Mouse (Mus musculus): ENCODE measurements at regions not wholly inside any gene's neighbourhood (a gene's known extent, or its start where the extent isn't known, plus 50 kb on each side); places are given as distances from the start of the nearest gene placed in this dataset.

DNA sequence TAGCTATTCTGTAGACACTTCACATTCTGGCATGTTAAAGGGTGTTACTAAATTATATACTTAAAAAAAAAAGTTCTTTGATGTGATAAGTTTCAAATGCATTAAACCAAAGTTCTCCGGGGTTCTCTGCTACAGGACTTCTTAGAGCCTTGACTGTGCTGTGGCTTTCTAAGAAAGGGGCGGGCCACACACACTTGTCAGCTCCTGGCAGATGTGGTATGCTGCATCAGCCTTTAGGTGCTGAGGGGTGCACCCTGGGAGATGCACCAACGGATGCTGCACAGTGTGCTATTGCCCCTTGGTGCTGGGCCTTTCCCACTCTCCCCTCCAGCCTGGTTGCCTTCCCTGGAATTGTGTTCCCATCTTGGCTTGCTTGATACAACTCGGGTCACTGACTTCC, 125.0 kb downstream of the Bcl2l11 start:
- no peak overlapping the region for H3K27ac ChIP-seq (ENCODE audit: low read depth, low read length)
- H3K36me3 ChIP-seq (ENCODE audit: control insufficient read depth, insufficient read depth, low read length), result no peaks in the 10 kb centered on the region
- no peak overlapping the region for H3K9ac ChIP-seq (ENCODE audit: low read length)
- H3K4me1 ChIP-seq (ENCODE audit: control insufficient read depth, insufficient read depth, low read length), result no peaks in the 10 kb centered on the region
- no peak overlapping the region for H3K4me2 ChIP-seq
- WGBS, result 84% methylated on average over 4 of the region's 4 CpGs
- H3K27me3 ChIP-seq (ENCODE audit: control insufficient read depth, insufficient read depth, low read length), result no peaks in the 10 kb centered on the region
- no peak overlapping the region for H3K4me3 ChIP-seq (ENCODE audit: low read depth, low read length)
- ATAC-seq (ENCODE audit: low FRiP score), result no peak
- no peaks in the 10 kb centered on the region for H3K9me3 ChIP-seq (ENCODE audit: control insufficient read depth, low read length)
- DNase-seq (ENCODE audit: low spot score, missing footprints), result no peak

DNA sequence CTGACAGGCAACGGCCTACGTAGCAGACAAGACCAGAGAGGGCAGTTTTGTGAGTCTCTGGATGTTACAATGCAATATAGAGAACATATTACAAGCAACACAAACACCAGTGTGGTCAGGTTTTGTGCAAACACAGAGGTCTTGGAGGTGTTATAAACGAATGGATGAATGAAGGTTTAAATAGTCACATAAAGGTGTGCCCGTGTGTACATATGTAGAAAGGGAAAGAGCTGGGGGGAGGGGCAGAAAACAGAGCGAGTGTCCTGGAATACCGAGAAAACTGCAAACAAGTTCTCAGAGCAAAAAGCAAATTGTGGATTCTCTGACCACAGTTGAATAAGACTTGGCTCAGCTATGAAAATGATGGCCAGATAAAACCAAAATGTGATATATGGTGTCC, 130.8 kb downstream of the Bcl2l11 start:
- no peaks in the 10 kb centered on the region for H3K9me3 ChIP-seq (ENCODE audit: control insufficient read depth, low read length)
- no peaks in the 10 kb centered on the region for H3K4me1 ChIP-seq (ENCODE audit: control insufficient read depth, insufficient read depth, low read length)
- no peak for DNase-seq (ENCODE audit: low spot score, missing footprints)
- no peak overlapping the region for H3K4me3 ChIP-seq (ENCODE audit: low read depth, low read length)
- no peak overlapping the region for H3K27ac ChIP-seq (ENCODE audit: low read depth, low read length)
- no peak for ATAC-seq (ENCODE audit: low FRiP score)
- no peak overlapping the region for H3K4me2 ChIP-seq
- no peak overlapping the region for H3K9ac ChIP-seq (ENCODE audit: low read length)
- WGBS, result 73% methylated on average over 6 of the region's 6 CpGs
- H3K27me3 ChIP-seq (ENCODE audit: control insufficient read depth, insufficient read depth, low read length), result no peaks in the 10 kb centered on the region
- H3K36me3 ChIP-seq (ENCODE audit: control insufficient read depth, insufficient read depth, low read length), result no peaks in the 10 kb centered on the region

DNA sequence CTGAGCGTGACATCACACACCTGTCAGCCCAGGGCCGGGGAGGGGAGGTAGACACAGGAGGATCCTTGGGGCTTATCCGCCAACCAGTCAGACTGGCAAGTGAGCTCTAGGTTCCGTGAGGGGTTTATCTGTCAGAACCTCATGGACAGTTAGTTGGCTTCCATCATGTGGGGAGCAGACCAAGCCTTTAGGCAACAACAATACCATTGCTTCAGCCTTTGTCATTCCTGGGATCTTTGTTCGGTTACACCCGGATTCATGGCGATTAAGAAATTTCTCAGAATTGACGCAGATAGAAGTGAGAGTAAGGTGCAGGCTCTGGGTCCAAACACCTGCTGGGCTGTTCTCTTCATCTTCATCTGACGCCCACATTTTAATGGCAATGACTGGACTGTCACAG, 131.4 kb downstream of the Bcl2l11 start:
- no peak overlapping the region for H3K4me2 ChIP-seq
- H3K4me3 ChIP-seq (ENCODE audit: low read depth, low read length), result no peak overlapping the region
- ATAC-seq (ENCODE audit: low FRiP score) (no peak), DNase-seq (ENCODE audit: low spot score, missing footprints) (no peak)
- H3K27ac ChIP-seq (ENCODE audit: low read depth, low read length), result no peak overlapping the region
- no peaks in the 10 kb centered on the region for H3K36me3 ChIP-seq (ENCODE audit: control insufficient read depth, insufficient read depth, low read length)
- no peak overlapping the region for H3K9ac ChIP-seq (ENCODE audit: low read length)
- no peaks in the 10 kb centered on the region for H3K27me3 ChIP-seq (ENCODE audit: control insufficient read depth, insufficient read depth, low read length)
- no peaks in the 10 kb centered on the region for H3K4me1 ChIP-seq (ENCODE audit: control insufficient read depth, insufficient read depth, low read length)
- WGBS, result 88% methylated on average over 9 of the region's 9 CpGs
- H3K9me3 ChIP-seq (ENCODE audit: control insufficient read depth, low read length), result no peaks in the 10 kb centered on the region

DNA sequence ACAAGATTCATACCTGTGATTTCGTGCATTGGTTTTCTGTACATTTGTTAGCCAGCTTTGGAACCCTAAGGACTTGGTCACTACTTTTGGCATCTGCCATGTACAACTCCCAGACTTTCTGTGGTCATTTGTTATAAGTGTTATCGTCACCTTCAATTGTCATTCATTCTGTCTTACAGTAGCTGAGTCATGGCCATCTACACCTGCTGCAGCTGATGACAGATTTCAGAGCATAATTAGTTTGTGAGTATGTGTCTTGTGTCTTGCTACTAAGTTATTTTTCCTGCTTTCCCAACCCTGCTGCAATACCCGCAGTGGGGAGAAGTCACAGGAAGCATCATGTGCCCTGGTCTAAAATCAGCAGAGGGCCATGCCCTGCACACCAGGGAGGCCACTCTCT, 138.0 kb downstream of the Bcl2l11 start:
- no peak overlapping the region for H3K4me3 ChIP-seq (ENCODE audit: low read depth, low read length)
- H3K4me1 ChIP-seq (ENCODE audit: control insufficient read depth, insufficient read depth, low read length), result no peaks in the 10 kb centered on the region
- ATAC-seq (ENCODE audit: low FRiP score), result no peak
- H3K27ac ChIP-seq (ENCODE audit: low read depth, low read length), result no peak overlapping the region
- H3K9me3 ChIP-seq (ENCODE audit: control insufficient read depth, low read length), result no peaks in the 10 kb centered on the region
- WGBS, result 79% methylated on average over 3 of the region's 3 CpGs
- H3K27me3 ChIP-seq (ENCODE audit: control insufficient read depth, insufficient read depth, low read length), result no peaks in the 10 kb centered on the region
- no peaks in the 10 kb centered on the region for H3K36me3 ChIP-seq (ENCODE audit: control insufficient read depth, insufficient read depth, low read length)
- H3K9ac ChIP-seq (ENCODE audit: low read length), result no peak overlapping the region
- no peak overlapping the region for H3K4me2 ChIP-seq
- peak; percentile 77 for DNase-seq (ENCODE audit: low spot score, missing footprints)

DNA sequence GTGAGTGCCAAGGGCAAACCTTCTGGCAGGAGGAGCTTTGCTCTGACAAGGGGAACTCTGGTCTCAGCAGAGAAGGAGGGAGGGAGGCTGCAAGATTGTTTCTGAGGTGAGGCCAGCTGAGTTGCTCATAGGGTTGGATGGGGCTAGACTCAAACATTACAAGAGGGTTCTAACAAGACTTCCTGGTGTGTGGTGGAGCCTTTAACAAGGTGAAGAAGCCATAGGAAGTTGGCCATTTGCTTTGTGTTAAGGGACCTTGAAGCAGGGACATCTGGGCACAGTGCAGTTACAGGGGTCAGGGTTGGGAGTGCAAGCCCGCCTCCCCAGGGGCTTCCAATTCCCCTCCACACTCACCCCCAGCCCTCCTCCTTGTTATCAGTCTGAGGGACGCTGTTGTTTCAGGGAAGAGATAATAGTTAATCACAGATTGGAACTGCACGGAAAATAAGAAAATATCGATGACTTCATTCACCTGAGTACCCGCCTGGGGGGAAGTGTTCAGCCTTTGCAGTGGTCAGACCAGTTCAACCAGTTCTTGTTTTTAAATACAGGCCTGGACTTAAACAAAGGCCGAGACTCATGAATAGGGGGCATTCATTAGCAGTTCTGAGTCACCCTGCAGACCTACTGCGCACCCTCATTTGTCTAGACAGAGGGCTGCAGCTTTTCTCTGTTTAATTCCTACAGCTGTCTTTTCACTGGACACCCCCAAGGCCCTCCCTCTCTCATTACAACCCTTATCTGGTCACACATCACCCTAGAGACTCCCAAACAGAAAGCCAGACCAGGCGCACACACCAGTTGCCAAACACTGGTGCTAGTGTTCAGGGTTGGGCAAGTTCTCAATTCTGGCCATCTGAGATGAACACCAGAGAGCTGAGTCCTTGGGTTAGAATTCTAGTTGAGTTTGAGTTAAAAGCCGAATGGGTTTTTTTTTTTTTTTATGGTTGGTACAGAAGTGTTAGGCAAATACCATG, 139.5 kb downstream of the Bcl2l11 start:
- H3K9me3 ChIP-seq (ENCODE audit: control insufficient read depth, low read length), result no peaks in the 10 kb centered on the region
- no peak overlapping the region for H3K9ac ChIP-seq (ENCODE audit: low read length)
- H3K4me1 ChIP-seq (ENCODE audit: control insufficient read depth, insufficient read depth, low read length), result no peaks in the 10 kb centered on the region
- ATAC-seq (ENCODE audit: low FRiP score) (no peak), DNase-seq (ENCODE audit: low spot score, missing footprints) (peak; percentile 51)
- H3K4me2 ChIP-seq, result no peak overlapping the region
- no peaks in the 10 kb centered on the region for H3K36me3 ChIP-seq (ENCODE audit: control insufficient read depth, insufficient read depth, low read length)
- no peaks in the 10 kb centered on the region for H3K27me3 ChIP-seq (ENCODE audit: control insufficient read depth, insufficient read depth, low read length)
- H3K4me3 ChIP-seq (ENCODE audit: low read depth, low read length), result no peak overlapping the region
- 40% methylated on average over 9 of the region's 9 CpGs for WGBS
- H3K27ac ChIP-seq (ENCODE audit: low read depth, low read length), result no peak overlapping the region

DNA sequence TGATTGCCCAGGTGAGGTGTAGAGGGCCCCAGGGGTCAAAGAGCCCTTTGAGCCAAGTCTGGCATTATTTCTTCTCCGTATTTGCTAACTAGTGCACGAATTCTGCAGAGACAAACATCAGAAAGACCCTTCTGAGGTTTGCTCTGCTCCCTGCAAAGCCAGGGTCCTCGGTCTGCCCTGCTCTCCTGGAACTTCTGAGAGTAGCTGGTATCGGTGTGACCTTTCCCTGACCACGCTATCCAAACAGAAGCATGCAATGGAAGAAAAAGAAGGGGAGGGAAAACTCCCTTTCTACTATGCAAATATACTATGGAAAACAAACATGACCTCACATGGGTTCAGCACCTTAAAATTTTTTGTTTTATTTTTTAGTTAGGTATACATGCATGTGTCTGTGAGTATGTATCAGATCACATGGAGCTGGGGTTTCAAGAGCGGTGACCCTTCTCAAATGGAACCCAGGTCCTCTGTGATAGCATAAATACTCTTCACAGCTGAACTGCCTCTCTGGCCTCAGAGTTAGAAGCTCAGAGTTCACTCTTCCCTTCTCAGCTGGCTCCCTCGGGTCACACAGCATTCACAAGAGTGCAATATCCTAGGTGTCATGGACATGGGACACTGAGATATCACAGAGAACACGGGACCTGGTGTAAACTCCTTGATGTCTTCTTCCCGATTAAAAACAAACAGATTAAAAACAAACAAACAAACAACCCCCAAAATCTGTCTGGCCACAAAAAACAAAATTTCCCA, 144.7 kb downstream of the Bcl2l11 start:
- ATAC-seq (ENCODE audit: low FRiP score), result no peak
- H3K9me3 ChIP-seq (ENCODE audit: control insufficient read depth, low read length), result no peaks in the 10 kb centered on the region
- H3K4me2 ChIP-seq, result no peak overlapping the region
- no peaks in the 10 kb centered on the region for H3K27me3 ChIP-seq (ENCODE audit: control insufficient read depth, insufficient read depth, low read length)
- WGBS, result 74% methylated on average over 9 of the region's 9 CpGs
- no peak overlapping the region for H3K27ac ChIP-seq (ENCODE audit: low read depth, low read length)
- H3K4me3 ChIP-seq (ENCODE audit: low read depth, low read length), result no peak overlapping the region
- H3K36me3 ChIP-seq (ENCODE audit: control insufficient read depth, insufficient read depth, low read length), result no peaks in the 10 kb centered on the region
- DNase-seq (ENCODE audit: low spot score, missing footprints), result peak; percentile 51
- no peak overlapping the region for H3K9ac ChIP-seq (ENCODE audit: low read length)
- no peaks in the 10 kb centered on the region for H3K4me1 ChIP-seq (ENCODE audit: control insufficient read depth, insufficient read depth, low read length)

DNA sequence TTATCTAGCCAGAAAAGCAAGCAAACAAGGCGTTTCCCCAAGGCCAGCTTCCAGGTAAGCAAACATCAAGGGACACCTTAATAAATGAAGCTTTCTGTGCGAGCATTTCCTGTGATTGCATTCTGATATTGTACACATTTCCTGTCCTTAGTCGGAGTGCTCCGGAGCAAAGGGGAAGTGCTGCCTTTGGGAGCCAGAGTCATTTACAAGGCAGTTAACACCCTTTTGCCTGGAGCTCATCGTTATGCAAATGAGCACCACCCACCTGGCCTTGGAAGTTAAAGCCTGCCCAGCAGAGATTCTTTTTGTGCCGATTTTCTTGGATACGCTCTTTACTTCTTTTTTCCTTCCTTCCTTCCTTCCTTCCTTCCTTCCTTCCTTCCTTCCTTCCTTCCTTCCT, 147.0 kb downstream of the Bcl2l11 start:
- no peak overlapping the region for H3K4me2 ChIP-seq
- H3K27me3 ChIP-seq (ENCODE audit: control insufficient read depth, insufficient read depth, low read length), result no peaks in the 10 kb centered on the region
- no peaks in the 10 kb centered on the region for H3K4me1 ChIP-seq (ENCODE audit: control insufficient read depth, insufficient read depth, low read length)
- no peak overlapping the region for H3K9ac ChIP-seq (ENCODE audit: low read length)
- no peaks in the 10 kb centered on the region for H3K9me3 ChIP-seq (ENCODE audit: control insufficient read depth, low read length)
- H3K4me3 ChIP-seq (ENCODE audit: low read depth, low read length), result no peak overlapping the region
- no peak overlapping the region for H3K27ac ChIP-seq (ENCODE audit: low read depth, low read length)
- H3K36me3 ChIP-seq (ENCODE audit: control insufficient read depth, insufficient read depth, low read length), result no peaks in the 10 kb centered on the region
- WGBS, result 23% methylated on average over 7 of the region's 7 CpGs
- peak; percentile 45 for DNase-seq (ENCODE audit: low spot score, missing footprints)
- no peak for ATAC-seq (ENCODE audit: low FRiP score)

DNA sequence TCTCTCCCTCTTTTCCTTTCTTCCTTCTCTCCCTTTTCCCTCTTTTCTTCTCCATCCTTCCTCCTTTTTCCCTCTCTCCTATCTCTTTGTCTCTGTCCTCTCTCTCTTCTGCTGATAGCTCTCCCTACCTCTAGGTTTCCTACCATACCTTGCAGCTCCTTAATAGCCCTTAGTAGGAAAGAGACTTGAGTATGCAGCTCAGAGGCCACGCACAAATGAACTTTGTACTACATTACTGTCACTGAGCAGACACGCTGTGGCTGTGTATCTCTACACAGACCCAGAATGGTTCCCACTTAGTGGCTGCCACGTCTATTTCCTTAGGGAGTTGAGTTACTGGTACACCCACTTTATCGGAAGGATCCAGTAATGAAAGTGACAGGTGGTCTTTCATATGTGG, 147.5 kb downstream of the Bcl2l11 start:
- H3K4me2 ChIP-seq, result no peak overlapping the region
- H3K4me1 ChIP-seq (ENCODE audit: control insufficient read depth, insufficient read depth, low read length), result no peaks in the 10 kb centered on the region
- 67% methylated on average over 4 of the region's 4 CpGs for WGBS
- no peak overlapping the region for H3K27ac ChIP-seq (ENCODE audit: low read depth, low read length)
- no peak overlapping the region for H3K9ac ChIP-seq (ENCODE audit: low read length)
- DNase-seq (ENCODE audit: low spot score, missing footprints) (peak; percentile 54), ATAC-seq (ENCODE audit: low FRiP score) (no peak)
- H3K27me3 ChIP-seq (ENCODE audit: control insufficient read depth, insufficient read depth, low read length), result no peaks in the 10 kb centered on the region
- H3K36me3 ChIP-seq (ENCODE audit: control insufficient read depth, insufficient read depth, low read length), result no peaks in the 10 kb centered on the region
- no peak overlapping the region for H3K4me3 ChIP-seq (ENCODE audit: low read depth, low read length)
- H3K9me3 ChIP-seq (ENCODE audit: control insufficient read depth, low read length), result no peaks in the 10 kb centered on the region

DNA sequence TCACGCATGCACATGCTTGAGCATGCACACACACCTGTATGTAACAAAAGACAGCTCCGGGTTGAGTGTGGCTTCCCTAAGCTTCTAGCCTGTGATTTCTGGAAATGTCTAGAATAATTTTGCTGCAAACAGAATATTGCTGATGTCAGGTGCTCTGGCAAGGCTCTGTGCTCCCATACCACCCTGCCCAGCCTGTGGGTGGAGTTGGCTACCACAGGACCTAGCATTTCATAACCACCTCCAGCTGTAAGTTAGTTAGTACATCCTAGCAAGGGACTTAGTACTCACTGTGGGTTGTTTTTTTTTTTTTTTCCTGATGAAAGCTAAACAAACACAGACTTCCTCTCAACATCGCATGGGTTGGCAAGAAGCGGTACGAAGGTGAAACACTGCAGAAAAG, 150.5 kb downstream of the Bcl2l11 start:
- Histone ChIP-seq H3K9ac (ENCODE audit: low read length) (no peak overlapping the region), H3K4me1 (ENCODE audit: control insufficient read depth, insufficient read depth, low read length) (peaks cover 2% of the 10 kb centered on the region; the same call in 1 of the 2 replicates), H3K4me3 (ENCODE audit: low read depth, low read length) (no peak overlapping the region), H3K27me3 (ENCODE audit: control insufficient read depth, insufficient read depth, low read length) (no peaks in the 10 kb centered on the region), H3K27ac (ENCODE audit: low read depth, low read length) (no peak overlapping the region), H3K36me3 (ENCODE audit: control insufficient read depth, insufficient read depth, low read length) (no peaks in the 10 kb centered on the region), H3K4me2 (no peak overlapping the region), H3K9me3 (ENCODE audit: control insufficient read depth, low read length) (no peaks in the 10 kb centered on the region)
- ATAC-seq (ENCODE audit: low FRiP score) (no peak), DNase-seq (ENCODE audit: low spot score, missing footprints) (peak; percentile 53)
- 94% methylated on average over 5 of the region's 5 CpGs for WGBS
